Mouse (Mus musculus): ENCODE data around the gene Iqsec1. TPM values are rescaled to one million over a fixed set of nuclear protein-coding genes. Genes with fewer than 3 reads are reported as not detected.

Gene Iqsec1
- total RNA-seq, 2 experiments from 2014 or later: 268 to 271 TPM

- no peak for DNase-seq (ENCODE audit: low spot score in 2 of 2)
These were observed 253.7 kb downstream of the Iqsec1 start for GRCm38 (mm10) chr6:90734806-90735205.

- DNase-seq (ENCODE audit: low spot score in 2 of 2): no peak
These were observed 257.2 kb downstream of the Iqsec1 start for GRCm38 (mm10) chr6:90731327-90731726.

GRCm38 (mm10) chr6:90729829-90730228, 258.7 kb downstream of the Iqsec1 start:
- DNase-seq (ENCODE audit: low spot score in 2 of 2): peak in 1 of 2 experiments; percentile 55

- peak; percentile 71 to 90 for DNase-seq (ENCODE audit: low spot score in 2 of 2)
These were observed 260.0 kb downstream of the Iqsec1 start for GRCm38 (mm10) chr6:90728491-90728931.

- no peak for DNase-seq (ENCODE audit: low spot score in 2 of 2)
These were observed 260.7 kb downstream of the Iqsec1 start for GRCm38 (mm10) chr6:90727826-90728225.

- DNase-seq (ENCODE audit: low spot score in 2 of 2): no peak
These were observed 261.8 kb downstream of the Iqsec1 start for GRCm38 (mm10) chr6:90726711-90727122.

GRCm38 (mm10) chr6:90725526-90725925, 263.0 kb downstream of the Iqsec1 start:
- no peak for DNase-seq (ENCODE audit: low spot score in 2 of 2)

GRCm38 (mm10) chr6:90722993-90723392, 265.5 kb downstream of the Iqsec1 start:
- DNase-seq (ENCODE audit: low spot score in 2 of 2): peak in 1 of 2 experiments; percentile 70

- no peak for DNase-seq (ENCODE audit: low spot score in 2 of 2)
These were observed 267.3 kb downstream of the Iqsec1 start for GRCm38 (mm10) chr6:90720996-90721746.

- DNase-seq (ENCODE audit: low spot score in 2 of 2): no peak
These were observed 268.3 kb downstream of the Iqsec1 start for GRCm38 (mm10) chr6:90720201-90720600.

- DNase-seq (ENCODE audit: low spot score in 2 of 2): no peak
These were observed 269.1 kb downstream of the Iqsec1 start for GRCm38 (mm10) chr6:90719402-90719801.

- DNase-seq (ENCODE audit: low spot score in 2 of 2): no peak
These were observed 270.0 kb downstream of the Iqsec1 start for GRCm38 (mm10) chr6:90718477-90718876.

- DNase-seq (ENCODE audit: low spot score in 2 of 2): no peak
These were observed 270.8 kb downstream of the Iqsec1 start for GRCm38 (mm10) chr6:90717711-90718110.

- DNase-seq (ENCODE audit: low spot score in 2 of 2): no peak
These were observed 271.6 kb downstream of the Iqsec1 start for GRCm38 (mm10) chr6:90716853-90717252.

GRCm38 (mm10) chr6:90716066-90716704, 272.3 kb downstream of the Iqsec1 start:
- DNase-seq (ENCODE audit: low spot score in 2 of 2): no peak

GRCm38 (mm10) chr6:90715245-90715905, 273.1 kb downstream of the Iqsec1 start:
- DNase-seq (ENCODE audit: low spot score in 2 of 2): no peak

- DNase-seq (ENCODE audit: low spot score in 2 of 2): no peak
These were observed 274.8 kb downstream of the Iqsec1 start for GRCm38 (mm10) chr6:90713650-90714049.

- no peak for DNase-seq (ENCODE audit: low spot score in 2 of 2)
These were observed 275.7 kb downstream of the Iqsec1 start for GRCm38 (mm10) chr6:90712486-90713480.

- no peak for DNase-seq (ENCODE audit: low spot score in 2 of 2)
These were observed 276.4 kb downstream of the Iqsec1 start for GRCm38 (mm10) chr6:90712063-90712462.

- peak; percentile 47 to 79 for DNase-seq (ENCODE audit: low spot score in 2 of 2)
These were observed 276.9 kb downstream of the Iqsec1 start for GRCm38 (mm10) chr6:90711476-90712035.

Data from layer of hippocampus, adult 18-20 months (tissue).